Mouse (Mus musculus) gastrocnemius, adult 18-20 months (tissue): ENCODE measurements around the gene Cenpj. TPM values are rescaled to one million over a fixed set of nuclear protein-coding genes. Genes with fewer than 3 reads are reported as not detected.
A peak's percentile ranks its signal among the peaks of the same experiment; 100 is the strongest.

Experiments used
- DNase-seq: peaks from one replicate; pipeline ENCODE4 v3.0.0; 2021; ENCODE audit warnings: low spot score
- total RNA-seq, 2 experiments: library from RNA; stranded (reverse); gene quantifications; 2 replicates each; pipeline ENCODE4 v1.2.3; 2021

Gene Cenpj
- total RNA-seq, 2 experiments from 2014 or later, result 1.5 to 2.4 TPM

- DNase-seq, result no peak
Measured at GRCm38 (mm10) chr14:56550960-56551359, 24.3 kb downstream of the Cenpj start.

GRCm38 (mm10) chr14:56545491-56545890, 29.7 kb downstream of the Cenpj start:
- DNase-seq, result no peak

GRCm38 (mm10) chr14:56544946-56545345, 30.3 kb downstream of the Cenpj start:
- no peak for DNase-seq

DNA sequence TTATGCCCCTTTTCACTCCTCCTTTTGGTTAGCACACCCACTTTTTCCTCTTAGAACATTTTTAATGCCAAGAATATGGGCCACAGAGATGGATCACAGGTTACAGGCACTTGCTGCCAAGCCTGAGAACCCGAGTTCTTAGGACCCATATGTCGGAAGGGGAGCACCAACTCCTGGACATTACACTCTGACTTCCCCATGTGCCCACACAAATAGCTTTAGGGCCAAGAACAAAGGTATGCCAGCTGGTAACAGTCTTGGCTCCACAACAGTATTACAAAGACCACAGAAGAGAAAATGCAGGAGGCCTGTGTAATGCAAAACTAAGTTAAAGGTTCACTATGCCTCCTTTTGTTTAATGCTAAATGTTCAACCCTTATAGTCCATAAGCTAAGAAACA, 44.4 kb downstream of the Cenpj start:
- DNase-seq, result no peak

DNA sequence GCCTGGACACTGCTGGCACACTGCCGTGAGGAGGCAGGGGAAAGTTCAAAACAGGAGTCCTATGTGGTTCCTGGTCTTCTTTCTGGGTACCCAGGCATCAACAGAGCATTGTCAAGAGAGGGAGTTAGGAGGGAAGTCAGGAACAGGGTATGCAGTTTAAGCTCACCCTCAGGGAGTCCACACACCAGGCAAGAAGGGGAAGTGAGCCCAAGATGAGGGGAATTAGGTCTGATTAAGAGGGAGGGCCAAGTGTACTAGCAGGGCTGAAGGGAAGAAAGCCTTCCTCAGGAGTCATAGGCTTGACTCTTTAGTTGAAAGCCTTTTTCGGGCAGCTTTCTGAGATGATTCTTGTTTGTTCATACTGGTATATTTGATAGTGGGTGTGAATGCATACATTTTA, 60.5 kb downstream of the Cenpj start:
- DNase-seq, result no peak

GRCm38 (mm10) chr14:56512084-56512483, 63.1 kb downstream of the Cenpj start:
- DNase-seq, result no peak

GRCm38 (mm10) chr14:56506743-56507142, 68.5 kb downstream of the Cenpj start:
- DNase-seq, result no peak

DNA sequence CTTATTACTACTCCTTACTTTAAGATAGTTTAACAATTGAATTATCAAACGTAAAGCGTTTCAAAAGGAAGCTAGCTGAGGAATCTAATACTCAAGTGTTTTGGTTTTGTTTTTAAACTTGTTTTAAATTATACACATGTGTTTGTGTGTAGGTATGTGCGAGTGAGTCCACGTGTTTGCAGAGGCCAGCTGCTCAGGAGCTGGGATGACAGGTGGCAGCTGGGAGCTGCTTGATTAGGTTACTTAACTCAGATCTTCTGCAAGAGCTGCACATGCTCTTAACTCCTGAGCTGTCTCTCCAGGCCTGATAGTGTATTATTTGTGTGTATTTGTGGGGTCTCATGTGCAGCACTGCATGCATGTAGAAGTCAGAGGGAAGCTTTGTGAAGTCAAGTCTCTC, 72.8 kb downstream of the Cenpj start:
- peak; percentile 3 for DNase-seq

- no peak for DNase-seq
Measured at GRCm38 (mm10) chr14:56489806-56490205, 85.4 kb downstream of the Cenpj start.

Other genes starting within 250 kb of the Cenpj start
- gene Atp12a, start 210.4 kb downstream of the Cenpj start, total RNA-seq, result not detected
- under 1 TPM; 0.11 to 0.36 TPM for gene Rnf17, start 172.8 kb downstream of the Cenpj start, total RNA-seq
- 10 to 100 TPM; 16.7 to 22.4 TPM for gene Parp4, start 194 bp upstream of the Cenpj start, total RNA-seq
- 10 to 100 TPM; 12.3 to 14.4 TPM for gene Mphosph8, start 92.8 kb upstream of the Cenpj start, total RNA-seq
- gene Pspc1, start 202.9 kb upstream of the Cenpj start, total RNA-seq, result 10 to 100 TPM in 1 of 2 experiments, 1 to 10 TPM in 1; 8.9 to 11.2 TPM
- 10 to 100 TPM; 17.8 to 18.8 TPM for gene Zmym5, start 236.3 kb upstream of the Cenpj start, total RNA-seq